Mouse (Mus musculus): ENCODE data around the gene Syne3. TPM values are rescaled to one million over a fixed set of nuclear protein-coding genes. Genes with fewer than 3 reads are reported as not detected.

Syne3 gene
- polyA plus RNA-seq, 1 experiment from 2014 or later: 0.50 TPM

GRCm38 (mm10) chr12:104995259-104995876, 14.2 kb downstream of the Syne3 start:
- H3K4me2 ChIP-seq (replicated peaks): no peak overlapping the region
- 82% methylated on average over 12 of the region's 12 CpGs for WGBS
- no peaks in the 10 kb centered on the region for H3K4me1 ChIP-seq (replicated peaks)
- no peaks in the 10 kb centered on the region for H3K9me3 ChIP-seq
- no peak for ATAC-seq
- H3K27ac ChIP-seq: no peak overlapping the region
- H3K27me3 ChIP-seq (replicated peaks): no peaks in the 10 kb centered on the region; the same call in 1 of the 2 replicates
- no peaks in the 10 kb centered on the region for H3K36me3 ChIP-seq
- no peak overlapping the region for H3K4me3 ChIP-seq (replicated peaks)
- no peak overlapping the region for H3K9ac ChIP-seq

GRCm38 (mm10) chr12:104992838-104993237, 16.8 kb downstream of the Syne3 start:
- WGBS: 75% methylated on average over 8 of the region's 8 CpGs
- no peak overlapping the region for H3K9ac ChIP-seq
- no peaks in the 10 kb centered on the region; the same call in 1 of the 2 replicates for H3K27me3 ChIP-seq (replicated peaks)
- H3K9me3 ChIP-seq: no peaks in the 10 kb centered on the region
- no peak overlapping the region for H3K4me2 ChIP-seq (replicated peaks)
- ATAC-seq: no peak
- no peaks in the 10 kb centered on the region for H3K36me3 ChIP-seq
- H3K4me1 ChIP-seq (replicated peaks): no peaks in the 10 kb centered on the region
- no peak overlapping the region for H3K27ac ChIP-seq
- no peak overlapping the region for H3K4me3 ChIP-seq (replicated peaks)

- Histone ChIP-seq H3K27ac (no peak overlapping the region), H3K27me3 (replicated peaks) (no peaks in the 10 kb centered on the region; the same call in 1 of the 2 replicates), H3K4me3 (replicated peaks) (no peak overlapping the region), H3K4me1 (replicated peaks) (no peaks in the 10 kb centered on the region), H3K36me3 (no peaks in the 10 kb centered on the region), H3K9ac (no peak overlapping the region), H3K4me2 (replicated peaks) (no peak overlapping the region), H3K9me3 (no peaks in the 10 kb centered on the region)
- no peak for ATAC-seq
- WGBS: 80% methylated on average over 10 of the region's 10 CpGs
Measured at GRCm38 (mm10) chr12:104992123-104992741, 17.4 kb downstream of the Syne3 start.

- Histone ChIP-seq H3K9me3 (no peaks in the 10 kb centered on the region), H3K9ac (no peak overlapping the region), H3K4me1 (replicated peaks) (no peaks in the 10 kb centered on the region), H3K27ac (no peak overlapping the region), H3K4me3 (replicated peaks) (no peak overlapping the region), H3K27me3 (replicated peaks) (no peaks in the 10 kb centered on the region; the same call in 1 of the 2 replicates), H3K36me3 (no peaks in the 10 kb centered on the region), H3K4me2 (replicated peaks) (no peak overlapping the region)
- WGBS: 82% methylated on average over 13 of the region's 13 CpGs
- ATAC-seq: no peak
Measured at GRCm38 (mm10) chr12:104990741-104991454, 18.7 kb downstream of the Syne3 start.

DNA sequence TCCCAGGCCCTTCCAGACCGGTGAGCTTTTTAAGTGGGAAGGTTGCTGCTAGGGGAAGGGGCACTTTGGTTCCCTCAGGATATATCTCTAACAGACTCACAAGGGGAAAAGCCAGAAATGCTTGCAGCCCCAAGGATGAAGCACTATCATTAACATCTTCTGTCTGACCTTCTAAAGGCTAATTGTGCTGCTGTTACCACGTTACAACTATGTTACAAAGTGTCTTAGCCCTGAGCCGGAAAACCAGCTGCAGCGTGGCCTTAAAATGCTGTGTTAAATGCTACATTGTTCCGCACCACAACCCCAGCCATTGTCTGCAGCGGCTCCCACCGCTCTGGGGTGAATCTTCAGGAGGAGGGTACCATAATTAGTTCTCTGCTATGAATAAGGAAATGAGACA, 21.7 kb downstream of the Syne3 start:
- 80% methylated on average over 7 of the region's 7 CpGs for WGBS

DNA sequence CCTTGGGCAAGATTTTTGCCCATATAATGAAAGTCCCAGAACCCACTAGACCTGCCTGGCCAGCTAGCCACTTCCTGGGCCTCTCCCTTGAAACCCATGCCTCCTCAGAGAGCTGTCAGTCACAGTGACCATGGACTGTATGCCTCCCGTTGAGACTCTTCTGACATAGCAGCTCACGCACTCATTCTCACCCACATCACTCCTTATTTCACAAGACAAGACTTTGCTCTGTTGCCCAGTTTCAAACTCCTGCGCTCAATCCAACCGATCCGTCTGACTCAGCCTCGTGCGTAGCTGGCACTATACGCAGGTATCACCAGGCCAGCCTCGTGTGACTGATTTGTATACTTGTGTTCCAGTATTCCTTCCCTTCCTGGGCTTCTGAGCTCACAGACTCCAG, 22.8 kb downstream of the Syne3 start:
- no peaks in the 10 kb centered on the region for H3K27me3 ChIP-seq (replicated peaks)
- H3K9me3 ChIP-seq: no peaks in the 10 kb centered on the region
- H3K9ac ChIP-seq: no peak overlapping the region
- H3K4me1 ChIP-seq (replicated peaks): no peaks in the 10 kb centered on the region
- no peak overlapping the region for H3K27ac ChIP-seq
- no peak overlapping the region for H3K4me3 ChIP-seq (replicated peaks)
- H3K36me3 ChIP-seq: no peaks in the 10 kb centered on the region
- no peak overlapping the region for H3K4me2 ChIP-seq (replicated peaks)
- 87% methylated on average over 9 of the region's 9 CpGs for WGBS
- no peak for ATAC-seq

More for the DNA sequence above, 21.7 kb downstream of the Syne3 start:
- no peak overlapping the region for H3K9ac ChIP-seq
- H3K27me3 ChIP-seq (replicated peaks): no peaks in the 10 kb centered on the region
- H3K4me3 ChIP-seq (replicated peaks): no peak overlapping the region
- no peaks in the 10 kb centered on the region for H3K36me3 ChIP-seq
- no peak for ATAC-seq
- no peak overlapping the region for H3K27ac ChIP-seq
- no peaks in the 10 kb centered on the region for H3K9me3 ChIP-seq
- no peak overlapping the region for H3K4me2 ChIP-seq (replicated peaks)
- H3K4me1 ChIP-seq (replicated peaks): no peaks in the 10 kb centered on the region

- no peaks in the 10 kb centered on the region for H3K4me1 ChIP-seq (replicated peaks)
- no peaks in the 10 kb centered on the region for H3K36me3 ChIP-seq
- no peak overlapping the region for H3K4me3 ChIP-seq (replicated peaks)
- WGBS: 82% methylated on average over 2 of the region's 2 CpGs
- no peak overlapping the region for H3K4me2 ChIP-seq (replicated peaks)
- H3K9me3 ChIP-seq: no peaks in the 10 kb centered on the region
- no peaks in the 10 kb centered on the region for H3K27me3 ChIP-seq (replicated peaks)
- no peak overlapping the region for H3K9ac ChIP-seq
- ATAC-seq: no peak
- H3K27ac ChIP-seq: no peak overlapping the region
Measured at GRCm38 (mm10) chr12:104986001-104986400, 23.6 kb downstream of the Syne3 start.

DNA sequence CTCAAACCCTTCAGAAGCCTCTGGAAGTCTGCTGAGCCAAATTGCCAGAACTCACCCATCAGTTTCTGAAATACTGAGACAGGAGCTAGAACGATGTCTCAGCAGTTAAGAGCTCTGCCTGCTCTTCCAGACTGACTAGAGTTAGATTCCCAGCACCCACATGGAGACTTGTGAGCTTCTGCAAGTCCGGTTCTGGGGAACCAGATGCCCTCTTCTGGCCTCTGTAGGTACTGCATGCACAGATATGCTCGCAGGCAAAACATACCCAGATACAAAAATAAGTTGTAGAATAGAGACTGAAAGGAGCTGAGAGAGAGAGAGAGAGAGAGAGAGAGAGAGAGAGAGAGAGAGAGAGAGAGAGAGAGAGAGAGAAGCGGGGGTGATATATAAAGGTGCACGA, 24.5 kb downstream of the Syne3 start:
- Histone ChIP-seq H3K27me3 (replicated peaks) (no peaks in the 10 kb centered on the region), H3K36me3 (no peaks in the 10 kb centered on the region), H3K4me1 (replicated peaks) (no peaks in the 10 kb centered on the region), H3K27ac (no peak overlapping the region), H3K4me3 (replicated peaks) (no peak overlapping the region), H3K9ac (no peak overlapping the region), H3K9me3 (no peaks in the 10 kb centered on the region), H3K4me2 (replicated peaks) (no peak overlapping the region)
- ATAC-seq: no peak
- 74% methylated on average over 5 of the region's 5 CpGs for WGBS

DNA sequence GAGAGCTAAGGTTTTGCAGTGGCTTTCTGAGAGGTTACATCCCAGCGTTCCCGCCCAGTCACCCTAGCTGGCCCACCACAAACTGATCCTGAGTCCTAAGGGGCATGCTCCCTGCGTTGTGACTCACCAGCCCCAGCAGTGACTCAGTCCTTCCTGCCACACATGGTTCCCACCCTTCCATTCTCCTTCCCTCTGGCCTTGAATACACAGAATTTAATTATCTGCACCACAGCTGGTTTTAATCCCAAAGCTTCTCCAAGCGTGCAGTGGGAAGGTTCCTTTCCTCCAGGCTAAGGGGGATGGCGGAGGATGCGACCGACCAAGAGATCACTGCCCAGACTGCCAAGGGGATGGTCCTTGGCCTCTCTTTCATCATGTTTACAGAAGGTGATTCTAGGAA, 26.1 kb downstream of the Syne3 start:
- no peak overlapping the region for H3K27ac ChIP-seq
- 59% methylated on average over 7 of the region's 7 CpGs for WGBS
- H3K4me1 ChIP-seq (replicated peaks): peaks cover under 1% of the 10 kb centered on the region; the same call in 1 of the 2 replicates

DNA sequence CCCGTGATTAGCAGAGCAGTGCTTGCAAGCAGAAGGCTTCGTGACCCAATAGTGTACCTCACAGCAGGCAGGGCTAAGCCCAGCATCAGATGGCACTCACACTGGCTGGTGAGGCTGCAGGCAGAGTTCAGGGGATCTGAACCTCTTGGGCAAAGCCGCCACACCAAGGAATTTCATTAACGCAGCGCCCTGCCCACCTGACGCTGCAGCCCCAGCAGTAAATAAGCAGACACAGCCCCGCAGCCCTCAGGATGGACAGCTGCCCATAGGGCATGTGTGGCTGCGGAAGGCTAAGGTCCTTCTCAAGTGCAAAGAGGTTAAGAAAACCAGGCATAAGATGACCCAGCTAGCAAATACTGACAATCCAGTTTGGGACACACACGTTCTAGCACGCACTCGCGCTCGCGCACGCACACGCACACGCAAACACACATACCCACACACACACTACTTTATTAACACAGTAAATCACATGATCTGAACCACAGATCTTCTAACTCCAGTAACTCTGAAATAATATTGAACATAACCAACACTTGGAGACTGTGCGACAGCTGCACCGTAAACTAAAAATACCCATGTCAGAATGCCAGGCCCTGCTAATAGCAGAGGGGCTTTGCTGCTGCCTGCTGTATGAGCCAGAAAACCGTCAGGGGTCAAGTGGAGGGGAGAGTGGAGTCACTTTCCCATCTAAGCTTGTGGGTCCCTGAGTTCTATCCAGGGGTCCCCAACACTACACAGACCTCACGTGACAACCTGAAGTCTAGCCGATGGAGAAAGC, 30.5 kb downstream of the Syne3 start:
- no peak for ATAC-seq
- WGBS: 69% methylated on average over 22 of the region's 22 CpGs
- no peak overlapping the region for H3K27ac ChIP-seq
- H3K9ac ChIP-seq: no peak overlapping the region
- H3K9me3 ChIP-seq: no peaks in the 10 kb centered on the region
- peaks cover 3% of the 10 kb centered on the region; the same call in 1 of the 2 replicates for H3K4me1 ChIP-seq (replicated peaks)
- H3K4me3 ChIP-seq (replicated peaks): no peak overlapping the region
- H3K36me3 ChIP-seq: no peaks in the 10 kb centered on the region
- H3K4me2 ChIP-seq (replicated peaks): no peak overlapping the region
- no peaks in the 10 kb centered on the region for H3K27me3 ChIP-seq (replicated peaks)

More for the DNA sequence above, 26.1 kb downstream of the Syne3 start:
- no peaks in the 10 kb centered on the region for H3K36me3 ChIP-seq
- no peak overlapping the region for H3K4me2 ChIP-seq (replicated peaks)
- no peaks in the 10 kb centered on the region for H3K9me3 ChIP-seq
- ATAC-seq: no peak
- H3K4me3 ChIP-seq (replicated peaks): no peak overlapping the region
- H3K9ac ChIP-seq: no peak overlapping the region
- no peaks in the 10 kb centered on the region for H3K27me3 ChIP-seq (replicated peaks)

GRCm38 (mm10) chr12:104978420-104978819, 31.2 kb downstream of the Syne3 start:
- Histone ChIP-seq H3K27ac (no peak overlapping the region), H3K4me1 (replicated peaks) (peaks cover 3% of the 10 kb centered on the region; the same call in 1 of the 2 replicates), H3K27me3 (replicated peaks) (no peaks in the 10 kb centered on the region), H3K9ac (no peak overlapping the region), H3K4me3 (replicated peaks) (no peak overlapping the region), H3K9me3 (no peaks in the 10 kb centered on the region), H3K36me3 (no peaks in the 10 kb centered on the region), H3K4me2 (replicated peaks) (no peak overlapping the region)
- WGBS: 30% methylated on average over 9 of the region's 9 CpGs
- no peak for ATAC-seq

- no peaks in the 10 kb centered on the region for H3K9me3 ChIP-seq
- no peaks in the 10 kb centered on the region for H3K36me3 ChIP-seq
- no peak for ATAC-seq
- no peak overlapping the region for H3K27ac ChIP-seq
- H3K4me2 ChIP-seq (replicated peaks): no peak overlapping the region
- no peak overlapping the region for H3K4me3 ChIP-seq (replicated peaks)
- H3K9ac ChIP-seq: no peak overlapping the region
- H3K4me1 ChIP-seq (replicated peaks): peaks cover 3% of the 10 kb centered on the region; the same call in 1 of the 2 replicates
- WGBS: 79% methylated on average over 7 of the region's 7 CpGs
- no peaks in the 10 kb centered on the region for H3K27me3 ChIP-seq (replicated peaks)
Measured at GRCm38 (mm10) chr12:104976903-104977302, 32.7 kb downstream of the Syne3 start.

Measured in intestine, embryonic 15.5 days (tissue).